8 mouse cellular contexts compared by ENCODE assay signal in the genomic region with DNA sequence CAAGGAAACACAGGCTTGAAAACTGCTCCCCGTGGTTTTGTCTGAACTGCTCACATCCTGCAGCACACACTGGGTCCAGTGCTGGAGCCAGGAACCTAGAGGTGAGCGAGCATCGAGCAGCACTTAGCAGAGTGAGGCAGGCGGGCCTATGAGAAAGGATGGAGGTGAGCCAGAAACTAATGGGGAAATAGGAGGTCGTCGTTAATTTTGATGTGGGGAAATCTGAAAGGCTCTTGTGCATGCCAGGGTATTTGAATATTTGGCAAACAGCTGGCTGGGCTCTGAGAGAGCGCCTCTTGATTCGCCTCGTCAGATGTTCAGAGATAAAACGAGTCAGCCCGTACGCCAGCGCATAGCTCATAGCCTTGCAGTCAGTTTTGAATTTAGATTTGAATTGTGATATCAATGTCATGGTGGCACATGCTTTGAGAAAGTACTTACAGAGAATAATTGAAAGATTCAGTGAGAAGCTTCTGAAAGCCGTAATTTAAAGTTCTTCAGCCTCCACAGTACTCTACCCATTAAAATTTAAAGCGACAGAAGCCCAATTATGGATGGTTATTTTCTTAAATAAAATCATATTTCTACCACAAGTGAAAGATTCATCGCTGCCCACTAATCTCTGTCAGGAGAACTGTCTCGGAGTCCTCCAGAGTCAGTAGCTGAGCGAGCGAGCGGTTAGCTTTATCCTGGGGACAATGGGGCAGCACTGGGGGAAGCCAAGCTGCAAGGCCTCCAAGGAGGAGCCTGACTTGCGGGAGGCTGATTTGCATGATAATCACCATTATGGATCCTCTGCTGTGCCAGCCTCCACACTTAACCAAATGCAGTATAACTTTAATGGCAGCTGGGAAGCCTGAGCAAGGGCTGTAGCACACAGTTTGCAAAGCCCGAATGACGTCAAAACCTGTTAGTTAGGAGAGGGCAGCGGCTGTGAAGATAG.
DNase-seq lines count a peak whose midpoint lies in the region; ATAC-seq lines count a peak whose summit lies in the region.

No protein-coding gene starts in this region.

- 9% methylated on average over 24 of the region's 24 CpGs for WGBS in kidney, embryonic 14.5 days
- WGBS in heart, embryonic 16.5 days, result 9% methylated on average over 24 of the region's 24 CpGs
- WGBS in stomach, embryonic 15.5 days, result 23% methylated on average over 24 of the region's 24 CpGs

- H3K27ac ChIP-seq in kidney, embryonic 14.5 days (ENCODE audit: low read depth, low read length), result peak overlapping the region; percentile 61; the same call in 1 of the 2 replicates
- H3K27ac ChIP-seq in heart, embryonic 16.5 days (ENCODE audit: low read length), result no peak overlapping the region
- H3K27ac ChIP-seq in stomach, embryonic 15.5 days, result peak overlapping the region; percentile 63

- peak overlapping the region; percentile 26; the same call in 1 of the 2 replicates for H3K4me3 ChIP-seq in kidney, embryonic 14.5 days (ENCODE audit: low read length)
- H3K4me3 ChIP-seq in heart, embryonic 16.5 days (ENCODE audit: low read length), result peak overlapping the region; percentile 42
- peak overlapping the region; percentile 18 for H3K4me3 ChIP-seq in stomach, embryonic 15.5 days (replicated peaks)

- H3K9me3 ChIP-seq in kidney, embryonic 14.5 days (ENCODE audit: control insufficient read depth, low read length), result no peaks in the 10 kb centered on the region
- H3K9me3 ChIP-seq in heart, embryonic 16.5 days (replicated peaks; ENCODE audit: control insufficient read depth, low read length), result no peaks in the 10 kb centered on the region
- H3K9me3 ChIP-seq in stomach, embryonic 15.5 days, result no peaks in the 10 kb centered on the region

- ATAC-seq in kidney, embryonic 14.5 days (ENCODE audit: low FRiP score, low TSS enrichment), result peak; percentile 83
- ATAC-seq in heart, embryonic 16.5 days (replicated peaks; ENCODE audit: extremely low read depth, insufficient read depth, low FRiP score), result no peak
- peak; percentile 27; the same call in 1 of the 2 replicates for ATAC-seq in stomach, embryonic 15.5 days (ENCODE audit: insufficient read depth, low FRiP score, low read depth)

- no peak for DNase-seq in kidney, adult 11 months
- peak; percentile 9 to 24 for DNase-seq in cerebellum, postnatal 36 days
- peak; percentile 21 to 30 for DNase-seq in layer of hippocampus, postnatal 25 days (ENCODE audit: extremely low spot score in 1 of 2, low spot score in 1 of 2)
- peak; percentile 13 for DNase-seq in lung, postnatal 14 days
- DNase-seq in spleen, postnatal 10 days (ENCODE audit: low spot score in 2 of 2), result no peak

- H3K36me3 ChIP-seq in kidney, embryonic 14.5 days (ENCODE audit: control insufficient read depth, insufficient read depth, low read length), result no peaks in the 10 kb centered on the region
- H3K36me3 ChIP-seq in heart, embryonic 16.5 days (ENCODE audit: control insufficient read depth, insufficient read depth), result no peaks in the 10 kb centered on the region
- no peaks in the 10 kb centered on the region for H3K36me3 ChIP-seq in stomach, embryonic 15.5 days

- no peaks in the 10 kb centered on the region for H3K4me1 ChIP-seq in kidney, embryonic 14.5 days (ENCODE audit: control insufficient read depth, insufficient read depth, low read length)
- H3K4me1 ChIP-seq in heart, embryonic 16.5 days (ENCODE audit: control insufficient read depth, insufficient read depth, low read length), result 0 out of 2 replicates have a peak, but pooled peaks cover 3% of the 10 kb centered on the region
- peaks cover 7% of the 10 kb centered on the region for H3K4me1 ChIP-seq in stomach, embryonic 15.5 days

- H3K27me3 ChIP-seq in kidney, embryonic 14.5 days (ENCODE audit: control insufficient read depth, insufficient read depth, low read length), result no peaks in the 10 kb centered on the region
- H3K27me3 ChIP-seq in heart, embryonic 16.5 days (ENCODE audit: control insufficient read depth, insufficient read depth, low read length), result no peaks in the 10 kb centered on the region
- H3K27me3 ChIP-seq in stomach, embryonic 15.5 days (replicated peaks), result no peaks in the 10 kb centered on the region

- peak overlapping the region; percentile 46 for H3K4me2 ChIP-seq in kidney, embryonic 14.5 days (replicated peaks; ENCODE audit: low read depth, low read length)
- peak overlapping the region; percentile 64 for H3K4me2 ChIP-seq in heart, embryonic 16.5 days (ENCODE audit: low read depth, low read length)
- peak overlapping the region; percentile 47 for H3K4me2 ChIP-seq in stomach, embryonic 15.5 days

- 0 out of 2 replicates have a peak overlapping the region, but pooled peaks have one; percentile 23 for H3K9ac ChIP-seq in kidney, embryonic 14.5 days (ENCODE audit: low read depth, low read length)
- peak overlapping the region; percentile 45 for H3K9ac ChIP-seq in heart, embryonic 16.5 days (ENCODE audit: low read length)
- H3K9ac ChIP-seq in stomach, embryonic 15.5 days, result no peak overlapping the region

Comparison
In these comparisons a context has a peak if more than half of its experiments do, and no peak if none do; other contexts are left out.
1. DNase-seq: peak in cerebellum, postnatal 36 days (2 of 2), layer of hippocampus, postnatal 25 days (2 of 2) and lung, postnatal 14 days (single experiment); none in kidney, adult 11 months (single experiment) and spleen, postnatal 10 days (0 of 2).
2. Peak in every context shown above with its lines, with median percentiles within 50 percentile points of each other: H3K4me2 ChIP-seq and H3K4me3 ChIP-seq.